Mouse (Mus musculus) regulatory T cell (primary cell): ENCODE measurements at regions not wholly inside any gene's neighbourhood (a gene's known extent, or its start where the extent isn't known, plus 50 kb on each side); places are given as distances from the start of the nearest gene placed in this dataset.

Experiments used
- in situ Hi-C: fragments of 300-600 bp; cut with MboI, MseI; formaldehyde crosslinking; loops from one replicate; pipeline ENCODE4 v1.15.1; 2025; ENCODE audit warnings: high pct_unique_total_duplicates

- in situ Hi-C loops: no loop called here
Measured at GRCm38 (mm10) chr14:24997786-24998509, 461.0 kb upstream of the Zmiz1 start.

GRCm38 (mm10) chr14:24999008-24999572 lies 459.9 kb upstream of the Zmiz1 start:
- in situ Hi-C loops: no loop called here

- in situ Hi-C loops: no loop called here
Measured at GRCm38 (mm10) chr14:25005241-25005946, 453.6 kb upstream of the Zmiz1 start.

- in situ Hi-C loops: no loop called here
Measured at GRCm38 (mm10) chr14:25011926-25012325, 447.1 kb upstream of the Zmiz1 start.

GRCm38 (mm10) chr14:25015288-25016238 lies 443.4 kb upstream of the Zmiz1 start:
- in situ Hi-C loops: no loop called here

DNA sequence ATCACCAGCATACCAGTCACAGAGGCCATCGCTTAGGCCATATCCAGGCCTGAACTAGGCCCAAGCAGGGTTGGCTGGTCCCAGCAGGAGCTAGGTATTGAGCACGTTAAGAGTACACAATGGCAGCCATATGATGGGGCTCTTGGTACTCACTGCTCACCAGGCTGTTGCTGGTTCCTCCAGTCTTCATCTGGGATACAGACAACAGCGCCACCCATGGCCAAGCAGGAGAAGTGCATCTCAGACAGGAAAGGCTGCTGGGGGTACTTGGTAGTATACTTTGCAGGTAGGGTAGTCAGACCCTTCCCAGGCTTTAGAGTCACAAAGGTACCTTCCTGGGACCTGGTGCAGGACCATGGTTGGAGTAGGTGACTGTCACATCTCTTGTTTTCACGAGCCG lies 441.1 kb upstream of the Zmiz1 start:
- in situ Hi-C loops: no loop called here

DNA sequence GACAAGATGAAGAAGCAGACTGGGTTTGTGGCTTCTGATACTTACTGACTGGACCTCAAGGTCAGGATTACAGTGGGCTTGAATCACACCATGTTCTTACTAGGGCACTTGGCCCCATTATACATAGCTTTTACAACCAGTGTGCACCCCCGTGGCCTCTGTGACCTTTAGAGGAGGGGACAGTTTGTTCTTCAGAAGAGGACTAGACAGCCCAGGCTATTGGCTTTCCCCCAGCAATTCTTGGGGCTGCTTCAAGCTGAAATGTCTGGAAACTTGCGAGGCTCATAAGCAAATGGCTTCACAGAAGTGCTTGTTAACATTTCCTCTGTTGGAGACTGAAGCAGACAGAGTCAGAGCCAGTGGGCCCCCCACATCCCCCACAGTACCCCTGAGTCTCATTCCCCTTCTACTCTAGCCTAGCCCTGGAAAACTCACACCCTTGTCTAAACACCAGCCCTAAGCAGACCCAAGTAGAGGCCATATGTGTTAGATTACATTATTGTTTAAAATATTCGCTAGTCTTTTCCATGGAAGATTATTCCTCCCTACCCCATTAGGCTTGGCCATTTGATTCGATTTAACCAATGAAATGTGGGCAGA lies 439.6 kb upstream of the Zmiz1 start:
- in situ Hi-C loops: no loop called here

DNA sequence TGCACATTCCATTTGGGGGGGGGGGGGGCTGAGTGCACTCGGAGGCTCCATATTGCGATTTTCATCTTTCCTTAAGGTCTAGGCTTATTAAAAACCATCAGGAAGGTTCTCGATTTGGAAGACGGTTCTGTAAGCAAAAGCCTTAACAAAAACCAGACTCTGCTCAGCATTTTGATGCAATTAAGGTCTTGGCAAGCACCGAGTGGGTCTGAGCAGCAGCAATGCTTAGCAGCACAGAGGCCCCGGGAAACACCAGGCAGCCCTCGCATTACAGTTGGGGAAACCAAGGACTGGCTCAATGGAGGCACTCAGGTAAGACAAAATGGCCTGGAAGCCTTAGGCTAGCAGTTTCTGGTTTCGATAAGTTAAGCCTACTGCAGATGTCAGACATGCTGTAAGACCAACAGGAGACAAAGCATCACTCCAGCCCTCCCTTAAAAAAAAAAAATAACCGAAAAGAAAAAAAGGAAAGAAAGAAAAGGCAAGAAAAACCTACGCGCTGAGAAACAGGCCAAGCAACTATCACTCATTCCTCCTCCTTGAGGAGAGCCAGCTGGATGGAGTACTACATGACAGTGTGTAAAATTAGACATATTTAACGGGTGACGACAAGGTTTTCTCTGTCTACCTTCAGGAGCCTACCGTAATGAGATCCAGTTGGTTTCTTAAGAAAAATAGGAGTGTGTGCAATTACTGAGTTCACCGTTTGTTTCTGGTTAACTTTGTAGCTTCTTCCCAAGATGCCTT lies 436.3 kb upstream of the Zmiz1 start:
- in situ Hi-C loops: no loop called here

- in situ Hi-C loops: no loop called here
Measured at GRCm38 (mm10) chr14:25023270-25023800, 435.6 kb upstream of the Zmiz1 start.

DNA sequence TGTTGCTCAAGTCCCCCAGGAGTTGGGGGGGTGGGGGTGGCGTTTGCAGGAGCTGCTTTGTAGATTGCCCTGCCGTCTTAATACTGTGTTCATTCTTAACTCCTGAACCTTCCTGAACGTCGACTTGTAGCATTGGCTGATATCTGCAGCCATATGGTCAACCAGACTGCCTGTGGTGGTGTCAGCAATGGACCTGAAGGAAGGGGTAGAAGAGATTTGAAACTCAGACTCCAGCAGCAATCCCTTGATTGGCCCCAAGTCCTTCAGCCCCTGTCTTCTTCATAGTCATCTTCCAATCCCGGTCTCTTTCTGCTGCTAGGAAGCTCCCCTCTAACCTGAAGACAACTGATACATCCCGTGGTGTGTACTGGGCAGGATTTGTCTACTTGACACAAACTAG lies 433.9 kb upstream of the Zmiz1 start:
- in situ Hi-C loops: no loop called here

DNA sequence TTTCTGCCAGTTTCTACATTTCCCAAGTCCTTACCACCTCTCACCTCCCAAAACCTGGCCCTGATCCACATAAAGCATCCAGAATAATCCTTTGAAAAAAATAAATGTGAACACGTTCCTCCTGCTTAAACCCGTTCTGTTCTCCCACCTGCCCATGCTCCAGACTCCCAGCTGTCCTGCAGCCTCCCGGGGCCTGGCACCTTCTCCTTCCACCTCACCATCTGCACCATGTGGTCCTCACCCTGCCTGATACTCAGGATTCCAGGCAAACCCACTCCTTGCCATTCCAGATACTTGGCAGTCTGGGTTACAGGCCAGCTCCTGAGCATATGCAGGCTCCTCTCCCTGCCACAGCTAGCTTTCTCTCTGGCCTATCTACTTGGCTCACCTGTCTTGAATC lies 431.9 kb upstream of the Zmiz1 start:
- in situ Hi-C loops: no loop called here

DNA sequence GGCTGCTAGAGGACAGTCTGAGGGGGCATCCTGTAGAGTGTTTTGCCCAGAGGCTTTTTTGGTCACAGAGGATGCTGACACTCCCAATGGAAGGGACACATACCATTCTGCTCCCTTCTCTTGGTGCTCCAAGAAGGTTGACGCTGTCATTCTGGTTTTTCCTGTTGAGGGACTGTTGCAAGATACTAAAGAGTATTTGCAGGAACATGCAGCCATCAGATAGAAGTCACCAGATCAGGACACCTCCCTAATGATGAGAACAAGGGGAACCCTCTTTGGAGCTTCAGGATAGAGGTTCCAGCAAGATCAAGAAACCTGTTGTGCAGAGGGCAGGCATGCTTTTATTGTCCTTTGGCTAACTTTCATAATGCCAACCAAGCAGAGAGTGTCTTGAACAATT lies 431.1 kb upstream of the Zmiz1 start:
- in situ Hi-C loops: no loop called here

DNA sequence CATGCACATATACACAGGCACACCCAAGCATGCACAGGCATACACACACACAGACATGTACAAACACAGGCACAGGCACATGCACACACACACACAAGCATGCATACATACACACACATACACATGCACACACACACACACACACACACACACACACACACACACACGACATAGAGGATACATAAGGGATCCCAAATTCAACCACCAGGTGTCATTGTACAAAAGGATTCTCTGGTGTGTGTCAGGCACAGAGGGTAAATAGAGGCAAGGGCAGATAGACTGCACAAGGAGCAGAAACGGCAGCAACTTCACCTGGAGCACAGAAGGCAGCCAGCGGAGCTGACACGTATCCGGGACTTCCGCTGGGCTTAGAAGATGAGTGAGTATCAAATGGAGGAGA lies 428.1 kb upstream of the Zmiz1 start:
- in situ Hi-C loops: loop anchor here (10.0 kb wide), 1 partner anchor 1766 kb away; no protein-coding TSS in a partner anchor

DNA sequence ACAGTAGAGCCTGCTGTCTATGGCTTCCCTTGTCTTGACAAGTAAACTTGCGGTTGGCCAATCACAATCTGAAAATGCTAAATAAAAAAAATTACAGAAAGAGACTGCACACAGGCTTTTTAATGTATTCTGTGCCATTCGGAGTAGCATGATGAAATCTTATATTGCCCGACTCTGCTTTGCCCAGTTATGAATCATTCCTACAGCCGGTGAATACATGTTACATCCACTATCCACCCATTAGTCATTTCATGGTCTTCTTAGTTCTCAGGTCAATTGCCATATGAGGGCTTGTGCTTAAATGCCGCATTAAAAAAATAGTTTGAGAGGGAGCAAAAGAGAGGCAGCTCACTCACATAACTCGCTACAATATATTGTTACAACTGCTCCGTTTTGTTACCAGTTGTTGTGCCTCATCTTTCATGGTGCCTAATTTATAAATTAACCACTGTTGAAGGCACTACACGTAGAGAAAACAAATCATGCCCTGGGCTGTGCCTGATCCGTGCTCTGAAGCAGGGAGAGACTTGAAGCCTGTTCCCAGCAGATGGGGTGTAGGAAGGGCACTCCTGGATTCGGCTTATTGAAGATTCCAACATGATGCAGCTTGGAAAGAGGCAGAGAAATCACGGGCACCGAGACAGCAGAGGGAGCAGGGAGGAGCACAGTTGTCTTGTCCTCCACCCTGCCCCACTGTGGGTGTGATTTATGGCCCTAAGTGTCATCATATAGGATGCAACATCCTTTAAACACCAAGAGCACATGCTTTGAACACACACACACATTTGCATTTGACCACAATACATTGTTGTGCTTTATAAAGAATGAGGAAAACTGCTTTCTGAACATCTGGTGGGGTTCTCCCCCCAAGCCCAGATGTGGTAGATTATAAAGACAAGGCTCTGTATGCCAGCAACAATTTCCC lies 427.0 kb upstream of the Zmiz1 start:
- in situ Hi-C loops: loop anchor here (10.0 kb wide), 1 partner anchor 1767 kb away; no protein-coding TSS in a partner anchor

DNA sequence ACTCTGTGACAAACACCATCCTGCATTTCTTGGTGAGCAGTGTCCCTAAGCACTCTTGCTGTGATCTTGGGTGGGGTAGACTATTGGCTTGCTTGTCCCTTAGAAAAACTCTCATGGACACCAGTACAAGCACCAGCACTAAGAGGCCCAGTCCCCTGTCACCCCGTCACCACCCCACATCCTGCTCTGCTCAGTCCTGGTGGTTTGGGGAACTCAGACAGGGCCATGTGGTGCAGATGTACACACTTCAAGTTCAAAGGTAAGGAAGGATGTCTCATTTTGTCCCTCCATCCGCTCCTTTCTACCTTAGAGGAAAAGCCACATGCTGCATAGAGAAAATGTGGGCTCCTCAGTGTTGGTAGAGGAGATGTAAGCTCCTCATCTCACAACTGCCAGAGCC lies 426.1 kb upstream of the Zmiz1 start:
- in situ Hi-C loops: loop anchor here (10.0 kb wide), 1 partner anchor 1768 kb away; no protein-coding TSS in a partner anchor

DNA sequence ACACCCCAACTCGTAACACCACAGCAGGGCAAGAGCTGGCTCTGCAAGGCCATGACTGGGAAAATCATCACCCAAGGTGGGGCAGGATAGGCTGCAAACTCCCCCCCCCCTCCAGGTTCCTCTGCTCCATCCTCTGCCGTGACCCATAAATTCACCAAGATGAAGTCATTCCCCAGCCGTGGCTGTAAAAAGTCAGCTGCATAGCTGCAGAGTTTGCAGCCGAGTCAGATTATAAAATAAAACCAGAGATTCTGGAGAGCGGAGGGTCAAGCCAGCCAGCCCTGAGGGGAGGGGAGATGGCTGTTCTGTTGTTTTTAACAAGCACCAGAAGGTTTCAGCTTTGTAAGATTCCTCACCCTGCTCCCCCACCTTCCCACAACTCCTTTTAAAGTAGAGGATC lies 416.7 kb upstream of the Zmiz1 start:
- in situ Hi-C loops: no loop called here

- in situ Hi-C loops: no loop called here
Measured at GRCm38 (mm10) chr14:25044106-25044505, 414.9 kb upstream of the Zmiz1 start.

DNA sequence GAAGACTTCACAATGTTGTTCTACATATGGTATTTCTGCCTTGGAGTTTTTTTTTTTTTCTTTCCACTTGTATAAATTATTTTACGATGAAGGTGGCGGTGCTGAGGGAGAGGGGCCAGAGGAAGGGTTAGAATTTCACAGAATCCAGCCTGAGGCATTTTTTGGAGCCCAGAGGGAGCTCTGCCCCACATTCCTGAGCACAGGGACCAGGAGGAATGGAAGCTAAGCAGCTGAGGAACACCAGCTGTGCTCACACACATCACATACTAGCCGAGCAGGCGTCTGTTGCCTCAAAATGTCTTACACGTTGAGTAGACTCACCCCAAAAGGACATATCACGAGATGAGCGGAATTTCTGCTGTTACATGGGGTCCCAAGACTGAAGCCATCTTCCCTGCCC lies 414.1 kb upstream of the Zmiz1 start:
- in situ Hi-C loops: no loop called here

DNA sequence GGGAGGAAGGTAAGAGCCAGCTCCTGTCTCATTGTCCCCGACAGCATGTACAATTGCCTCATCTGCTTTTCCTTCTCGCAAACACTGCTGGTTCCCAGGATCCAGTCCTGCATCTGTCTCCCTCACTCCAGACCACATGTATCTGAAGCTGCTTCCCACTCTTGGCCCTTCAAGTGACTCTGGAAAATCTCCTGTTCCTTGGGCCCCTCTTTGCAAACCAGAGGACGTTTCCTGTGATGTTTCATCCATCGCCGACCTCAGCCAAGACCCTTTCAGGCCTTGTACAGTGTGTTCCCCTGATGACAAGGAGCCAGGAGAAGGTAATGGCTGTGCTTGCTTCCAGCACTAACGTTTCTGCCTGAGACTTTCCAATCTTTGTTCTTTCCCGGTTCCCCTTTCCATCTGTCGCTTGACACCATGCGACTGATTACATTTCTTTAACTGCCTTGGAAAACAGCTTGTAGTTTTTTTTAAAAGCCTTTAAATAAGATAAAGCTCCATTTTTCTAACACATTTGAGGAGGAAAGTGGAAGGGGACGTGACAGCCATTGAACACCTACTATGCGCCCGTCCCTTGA lies 408.2 kb upstream of the Zmiz1 start:
- in situ Hi-C loops: no loop called here
